Mouse (Mus musculus): ENCODE measurements around the gene Cyb5d1.

Gene Cyb5d1

DNA sequence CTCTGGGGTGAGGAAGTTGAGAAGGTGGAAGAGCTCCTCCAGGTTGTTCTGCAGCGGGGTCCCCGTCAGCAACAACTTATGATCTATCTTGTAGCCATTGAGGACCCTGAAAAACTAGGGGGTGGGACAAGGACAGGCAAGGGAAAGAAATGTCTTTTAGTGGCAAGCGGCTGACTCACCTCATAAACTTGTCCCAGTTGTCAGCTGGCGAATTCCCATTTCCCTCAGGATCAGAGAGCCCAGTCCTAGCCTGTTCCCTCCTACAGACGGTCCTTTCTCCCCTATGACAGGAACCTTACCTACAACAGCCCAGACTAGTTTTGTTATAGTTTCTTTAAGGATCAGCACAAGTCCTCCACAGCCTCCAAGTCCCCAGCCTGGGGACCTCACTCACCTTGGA, 38.9 kb downstream of the Cyb5d1 start:
- DNase-seq: no peak

DNA sequence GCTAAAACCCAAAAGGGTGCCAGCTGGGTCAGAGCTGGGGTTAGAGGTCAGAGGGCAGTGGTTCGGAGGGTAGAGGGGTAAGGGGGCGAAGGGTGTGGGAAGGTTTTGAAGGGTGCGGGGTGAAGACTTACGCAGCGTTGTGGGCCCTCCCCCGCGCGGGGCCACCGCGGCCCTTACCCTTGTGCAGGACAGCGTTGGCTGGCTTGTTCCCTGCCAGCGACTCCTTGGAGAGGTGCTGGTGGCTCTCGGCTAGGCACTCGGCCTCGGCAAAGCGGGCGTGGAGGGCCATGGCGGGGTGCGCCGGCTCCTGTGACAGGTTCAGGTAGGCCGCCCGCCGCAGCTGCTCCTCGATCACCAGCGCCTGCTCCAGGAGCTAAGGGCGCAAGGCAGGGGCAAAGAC, 49.0 kb downstream of the Cyb5d1 start:
- no peak for DNase-seq
